In genomic region chr14:30560803-30561389, GRCm38 (mm10) we compare ENCODE assay signal across 13 mouse cellular contexts. TPM values are rescaled to one million over a fixed set of nuclear protein-coding genes. Genes with fewer than 3 reads are reported as not detected.
DNase-seq lines count a peak whose midpoint lies in the region; ATAC-seq and TF ChIP-seq lines count a peak whose summit lies in the region.
"Had no signal": no experiment of that assay in that cellular context is flagged by ENCODE, and none has a peak within 500 bp of the region (broad histone marks: within the 10 kb centered on the region; RNA-seq: fewer than 3 reads in every experiment).

No protein-coding gene starts in this region.

- peaks cover 28% of the 10 kb centered on the region for H3K79me2 ChIP-seq in MEL (ENCODE audit: control insufficient read depth, insufficient read depth, low read length, poor library complexity)

- H3K36me3 ChIP-seq in kidney, adult 2 months (ENCODE audit: control insufficient read depth, insufficient read depth, low read length), result no peaks in the 10 kb centered on the region
- H3K36me3 ChIP-seq in MEL (ENCODE audit: control insufficient read depth in 1 of 2, insufficient read depth in 2 of 2, low read length in 2 of 2), result peaks cover 20 to 39% of the 10 kb centered on the region in 2 experiments
- H3K36me3 ChIP-seq in forebrain, embryonic 16.5 days (ENCODE audit: control insufficient read depth, insufficient read depth), result peaks cover 15% of the 10 kb centered on the region
- peaks cover 94% of the 10 kb centered on the region for H3K36me3 ChIP-seq in liver, embryonic 12.5 days

- peak; percentile 62 for DNase-seq in kidney, adult 2 months
- DNase-seq in kidney, postnatal 10 days, result no peak
- DNase-seq in MEL (ENCODE audit: low read depth, low spot score), result no peak
- DNase-seq in urinary bladder, adult 2 months (ENCODE audit: low spot score), result no peak
- DNase-seq: cerebellum, adult 9-11 months; lung, postnatal 4 days; thymus, postnatal 4 days had no signal

- H3K27ac ChIP-seq in kidney, adult 2 months (ENCODE audit: insufficient read depth, low read depth, low read length), result peak overlapping the region; percentile 55
- H3K27ac ChIP-seq in MEL (ENCODE audit: control insufficient read depth, low read depth, low read length), result peak overlapping the region; percentile 72
- peak overlapping the region; percentile 41; the same call in 1 of the 2 replicates for H3K27ac ChIP-seq in forebrain, embryonic 16.5 days (ENCODE audit: low read length)
- peak overlapping the region; percentile 96 for H3K27ac ChIP-seq in liver, embryonic 12.5 days

- ATAC-seq in forebrain, embryonic 16.5 days, result no peak
- no peak for ATAC-seq in liver, embryonic 12.5 days
- no peak for ATAC-seq in megakaryocyte-erythroid progenitor cell, adult 5-6 weeks (replicated peaks; ENCODE audit: low FRiP score, low TSS enrichment, poor library complexity, severe bottlenecking)
- no peak for ATAC-seq in monocyte, adult 5-6 weeks (replicated peaks; ENCODE audit: insufficient number of reproducible peaks, low FRiP score, low TSS enrichment, poor library complexity, severe bottlenecking)
- ATAC-seq: CD4-positive, CD25-positive, alpha-beta regulatory T cell, adult 4 months had no signal

- H3K27me3 ChIP-seq in kidney, adult 2 months (replicated peaks; ENCODE audit: control insufficient read depth, insufficient read depth, low read length), result no peaks in the 10 kb centered on the region
- no peaks in the 10 kb centered on the region for H3K27me3 ChIP-seq in MEL (ENCODE audit: control insufficient read depth in 1 of 2, insufficient read depth in 2 of 2, low read length in 2 of 2)
- no peaks in the 10 kb centered on the region for H3K27me3 ChIP-seq in forebrain, embryonic 16.5 days (replicated peaks; ENCODE audit: control insufficient read depth, insufficient read depth, low read length)
- H3K27me3 ChIP-seq in liver, embryonic 12.5 days (replicated peaks), result no peaks in the 10 kb centered on the region
- H3K27me3 ChIP-seq: heart, embryonic 12.5 days had no signal

- 55% methylated on average over 13 of the region's 13 CpGs for WGBS in kidney, adult 2 months
- WGBS in forebrain, embryonic 16.5 days, result 87% methylated on average over 13 of the region's 13 CpGs
- 89% methylated on average over 13 of the region's 13 CpGs for WGBS in liver, embryonic 12.5 days (ENCODE audit: insufficient replicate concordance)

- no peak overlapping the region for H3K4me2 ChIP-seq in forebrain, embryonic 16.5 days (ENCODE audit: low read length)
- peak overlapping the region; percentile 51; the same call in 1 of the 2 replicates for H3K4me2 ChIP-seq in liver, embryonic 12.5 days
- H3K4me2 ChIP-seq: heart, embryonic 12.5 days had no signal

- H3K4me1 ChIP-seq in kidney, adult 2 months (ENCODE audit: control insufficient read depth, insufficient read depth, low read length), result peaks cover 32% of the 10 kb centered on the region
- H3K4me1 ChIP-seq in MEL (ENCODE audit: control insufficient read depth in 1 of 2, insufficient read depth in 2 of 2, low read length in 2 of 2), result peaks cover 15 to 24% of the 10 kb centered on the region in 2 experiments
- H3K4me1 ChIP-seq in forebrain, embryonic 16.5 days (replicated peaks; ENCODE audit: control insufficient read depth, insufficient read depth, low read length), result peaks cover 12% of the 10 kb centered on the region
- peaks cover 55% of the 10 kb centered on the region for H3K4me1 ChIP-seq in liver, embryonic 12.5 days

- no peak for TF ChIP-seq EP300 in MEL (IDR thresholded peaks at IDR 0.05; ENCODE audit: low read depth in 1 of 2, low read length in 2 of 2)

- TF ChIP-seq CTCF in kidney, adult 2 months (conservative IDR thresholded peaks at IDR 0.05; ENCODE audit: insufficient read depth, insufficient read length, low read depth, low read length), result no peak
- TF ChIP-seq CTCF in MEL (IDR thresholded peaks at IDR 0.05 in 2 of 3, conservative IDR thresholded peaks at IDR 0.05 in 1 of 3; ENCODE audit: control insufficient read depth in 1 of 3, insufficient read depth in 1 of 3, low read depth in 2 of 3, low read length in 3 of 3, poor library complexity in 1 of 3, severe bottlenecking in 1 of 3), result no peak

- TF ChIP-seq RAD21 in MEL (IDR thresholded peaks at IDR 0.05; ENCODE audit: low read depth, low read length), result no peak

- no peak overlapping the region for H3K9ac ChIP-seq in MEL (ENCODE audit: control insufficient read depth, low read depth, low read length, poor library complexity, severe bottlenecking)
- no peak overlapping the region for H3K9ac ChIP-seq in forebrain, embryonic 16.5 days (replicated peaks; ENCODE audit: low read depth, low read length)
- peak overlapping the region; percentile 54 for H3K9ac ChIP-seq in liver, embryonic 12.5 days
- H3K9ac ChIP-seq: heart, embryonic 12.5 days had no signal

- no peaks in the 10 kb centered on the region for H3K9me3 ChIP-seq in MEL (replicated peaks; ENCODE audit: insufficient read depth, low read length)
- no peaks in the 10 kb centered on the region for H3K9me3 ChIP-seq in forebrain, embryonic 16.5 days (ENCODE audit: control insufficient read depth, low read length)
- H3K9me3 ChIP-seq in liver, embryonic 12.5 days (replicated peaks), result no peaks in the 10 kb centered on the region
- H3K9me3 ChIP-seq: heart, embryonic 12.5 days had no signal

- no peak overlapping the region for H3K4me3 ChIP-seq in kidney, adult 2 months (ENCODE audit: insufficient read depth, low read depth, low read length)
- no peak overlapping the region for H3K4me3 ChIP-seq in MEL (ENCODE audit: control insufficient read depth in 1 of 2, insufficient read depth in 1 of 2, low read depth in 2 of 2, low read length in 2 of 2)
- no peak overlapping the region for H3K4me3 ChIP-seq in forebrain, embryonic 16.5 days (replicated peaks; ENCODE audit: low read length)
- H3K4me3 ChIP-seq in liver, embryonic 12.5 days, result no peak overlapping the region
- H3K4me3 ChIP-seq: heart, embryonic 12.5 days had no signal

- no peak for TF ChIP-seq POLR2A in kidney, adult 2 months (IDR thresholded peaks at IDR 0.05; ENCODE audit: low read depth, low read length)
- TF ChIP-seq POLR2A in MEL (IDR thresholded peaks at IDR 0.05; ENCODE audit: control insufficient read depth in 1 of 2, insufficient read depth in 1 of 2, low read depth in 1 of 2, low read length in 2 of 2, poor library complexity in 1 of 2), result no peak

TF ChIP-seq in MEL, 35 proteins besides CTCF, POLR2A, EP300 and RAD21:
- no peak for TF ChIP-seq RCOR1 (IDR thresholded peaks at IDR 0.05; ENCODE audit: low read depth, low read length)
- TF ChIP-seq USF2 (IDR thresholded peaks at IDR 0.05; ENCODE audit: borderline replicate concordance in 1 of 2, insufficient read depth in 1 of 2, low read depth in 1 of 2, low read length in 2 of 2), result no peak
- TF ChIP-seq ZNF384 (IDR thresholded peaks at IDR 0.05; ENCODE audit: low read depth, low read length), result no peak
- TF ChIP-seq MAFK (IDR thresholded peaks at IDR 0.05; ENCODE audit: borderline replicate concordance, low read depth, low read length), result no peak
- no peak for TF ChIP-seq CHD1 (IDR thresholded peaks at IDR 0.05; ENCODE audit: low read depth, low read length)
- TF ChIP-seq E2F4 (IDR thresholded peaks at IDR 0.05; ENCODE audit: borderline replicate concordance, low read depth, low read length), result no peak
- TF ChIP-seq HCFC1 (IDR thresholded peaks at IDR 0.05; ENCODE audit: low read depth, low read length), result no peak
- no peak for TF ChIP-seq ETS1 (IDR thresholded peaks at IDR 0.05; ENCODE audit: low read depth, low read length)
- TF ChIP-seq TAL1 (IDR thresholded peaks at IDR 0.05; ENCODE audit: low read length), result no peak
- TF ChIP-seq MYC (IDR thresholded peaks at IDR 0.05; ENCODE audit: low read depth, low read length), result no peak
- no peak for TF ChIP-seq JUND (IDR thresholded peaks at IDR 0.05; ENCODE audit: low read depth, low read length)
- TF ChIP-seq USF1 (IDR thresholded peaks at IDR 0.05; ENCODE audit: low read depth, low read length), result no peak

RNA-seq across cellular contexts. Expression of gene Tkt, which starts 12.7 kb away (rescaled TPM):
- polyA plus RNA-seq in kidney, adult 2 months (2012; rRNA removed), result 393 and 447 TPM in 2 replicates
- total RNA-seq in MEL (2012; rRNA removed), result 636 and 640 TPM in 2 replicates
- polyA plus RNA-seq in MEL (2012; ENCODE audit: insufficient read depth in 1 of 2, insufficient read length in 2 of 2, low read depth in 1 of 2, low replicate concordance in 2 of 2, missing spikeins in 1 of 2), result 1,000 to 10,000 TPM in 1 of 2 experiments, 100 to 1,000 TPM in 1; 115 to 1,273 TPM
- 334 and 346 TPM in 2 replicates for polyA plus RNA-seq in forebrain, embryonic 16.5 days (2015; fragmentation: Nextera tagmentation; extraction: Ambion mirVana)
- polyA plus RNA-seq in liver, embryonic 12.5 days (2016; fragmentation: Nextera tagmentation; extraction: Ambion mirVana), result 267 and 280 TPM in 2 replicates
- 485 and 613 TPM in 2 replicates for total RNA-seq in megakaryocyte-erythroid progenitor cell, adult 5-6 weeks (2014; fragmentation: Nextera tagmentation)
- total RNA-seq in megakaryocyte-erythroid progenitor cell, adult 5-6 weeks (2017), result 500 and 571 TPM in 2 replicates
- 278 to 467 TPM (median 383 TPM) in 3 replicates for total RNA-seq in monocyte, adult 5-6 weeks (2017)
- polyA plus RNA-seq in urinary bladder, adult 2 months (2012; rRNA removed), result 137 and 145 TPM in 2 replicates

Comparison
In these comparisons a context has a peak if more than half of its experiments do, and no peak if none do; other contexts are left out.
1. H3K27ac ChIP-seq: peak in every context shown above with its lines; median percentile 96 in liver, embryonic 12.5 days; 72 in MEL; 55 in kidney, adult 2 months; 41 in forebrain, embryonic 16.5 days.